In the genomic region with DNA sequence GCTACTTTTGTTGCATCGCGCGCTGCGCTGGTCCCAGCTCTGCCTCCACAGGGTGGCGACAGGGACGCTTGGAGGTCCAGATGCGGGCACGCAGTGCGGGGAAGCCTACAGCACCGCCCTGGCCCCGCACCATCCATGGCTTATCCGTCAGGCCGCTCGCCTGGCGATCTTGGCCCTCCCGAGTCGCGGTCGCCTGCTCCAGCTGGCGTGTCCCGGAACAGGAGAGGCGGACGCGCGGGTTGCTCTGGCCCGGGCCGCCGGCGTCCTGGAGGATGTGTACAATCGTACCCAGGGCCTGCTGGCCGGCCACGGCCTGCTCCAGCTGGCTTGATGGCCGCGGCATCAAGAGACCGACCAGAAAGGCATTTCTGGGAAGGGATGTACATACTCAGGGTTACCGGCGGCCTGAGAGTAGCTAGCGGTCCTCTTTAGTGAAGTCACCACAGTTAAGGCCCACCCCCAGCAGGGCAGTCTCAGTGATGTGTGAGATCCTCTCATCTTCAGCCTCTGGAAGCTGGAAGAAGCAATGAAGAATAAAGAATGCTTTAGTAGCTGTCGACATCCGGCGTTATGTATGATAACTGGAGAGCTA, we compare ENCODE assay signal across 8 mouse cellular contexts. TPM values are rescaled to one million over a fixed set of nuclear protein-coding genes. Genes with fewer than 3 reads are reported as not detected.
DNase-seq lines count a peak whose midpoint lies in the region; ATAC-seq lines count a peak whose summit lies in the region.

No protein-coding gene starts in this region.

- intact Hi-C loops in left cerebral cortex, postnatal 14 days (cut with DNase I): no loop called here

- ATAC-seq in embryonic facial prominence, embryonic 12.5 days (ENCODE audit: insufficient number of reproducible peaks, insufficient read depth, low FRiP score, low TSS enrichment): peak; percentile 41; the same call in 1 of the 2 replicates
- 0 out of 2 replicates have a peak, but pooled peaks have one; percentile 51 for ATAC-seq in heart, embryonic 14.5 days (ENCODE audit: insufficient number of reproducible peaks, insufficient read depth, low FRiP score, low read depth)
- no peak for ATAC-seq in midbrain, embryonic 14.5 days (ENCODE audit: low FRiP score, low TSS enrichment)

- no peaks in the 10 kb centered on the region for H3K36me3 ChIP-seq in embryonic facial prominence, embryonic 12.5 days
- no peaks in the 10 kb centered on the region for H3K36me3 ChIP-seq in heart, embryonic 14.5 days (ENCODE audit: control insufficient read depth, insufficient read depth, low read length)
- H3K36me3 ChIP-seq in limb, embryonic 10.5 days: no peaks in the 10 kb centered on the region
- no peaks in the 10 kb centered on the region for H3K36me3 ChIP-seq in midbrain, embryonic 14.5 days (ENCODE audit: control insufficient read depth, insufficient read depth, low read length)

- peak; percentile 34 for DNase-seq in right cerebral cortex, postnatal 4 days
- no peak for DNase-seq in right cerebral cortex, adult 18-20 months
- DNase-seq in limb, embryonic 10.5 days (ENCODE audit: low spot score): peak; percentile 74
- DNase-seq in midbrain, embryonic 14.5 days: peak; percentile 61
- DNase-seq in spleen, postnatal 10 days (ENCODE audit: low spot score in 2 of 2): no peak
- no peak for DNase-seq in left cerebral cortex, postnatal 14 days (ENCODE audit: low spot score in 2 of 2)

- H3K9ac ChIP-seq in embryonic facial prominence, embryonic 12.5 days: peak overlapping the region; percentile 44
- peak overlapping the region; percentile 77 for H3K9ac ChIP-seq in heart, embryonic 14.5 days (ENCODE audit: low read length)
- peak overlapping the region; percentile 43; the same call in 1 of the 2 replicates for H3K9ac ChIP-seq in midbrain, embryonic 14.5 days (replicated peaks; ENCODE audit: low read length)

- H3K4me1 ChIP-seq in embryonic facial prominence, embryonic 12.5 days: 0 out of 2 replicates have a peak, but pooled peaks cover 6% of the 10 kb centered on the region
- peaks cover 5 to 11% of the 10 kb centered on the region in 2 experiments; a peak in 3 of 4 replicates for H3K4me1 ChIP-seq in heart, embryonic 14.5 days (ENCODE audit: control insufficient read depth in 2 of 2, insufficient read depth in 2 of 2, low read length in 2 of 2)
- peaks cover 15% of the 10 kb centered on the region for H3K4me1 ChIP-seq in limb, embryonic 10.5 days
- no peaks in the 10 kb centered on the region for H3K4me1 ChIP-seq in midbrain, embryonic 14.5 days (ENCODE audit: control insufficient read depth, insufficient read depth, low read length)

- peak overlapping the region; percentile 28 for H3K4me3 ChIP-seq in embryonic facial prominence, embryonic 12.5 days
- peak overlapping the region; percentile 37 to 38 for H3K4me3 ChIP-seq in heart, embryonic 14.5 days (ENCODE audit: control insufficient read depth in 1 of 2, insufficient read depth in 1 of 2, low read depth in 1 of 2, low read length in 2 of 2)
- H3K4me3 ChIP-seq in limb, embryonic 10.5 days: peak overlapping the region; percentile 51
- H3K4me3 ChIP-seq in midbrain, embryonic 14.5 days (replicated peaks; ENCODE audit: low read depth, low read length): peak overlapping the region; percentile 20

- H3K9me3 ChIP-seq in embryonic facial prominence, embryonic 12.5 days: no peaks in the 10 kb centered on the region
- no peaks in the 10 kb centered on the region for H3K9me3 ChIP-seq in heart, embryonic 14.5 days (ENCODE audit: control insufficient read depth, low read length)
- no peaks in the 10 kb centered on the region for H3K9me3 ChIP-seq in limb, embryonic 10.5 days (replicated peaks)
- H3K9me3 ChIP-seq in midbrain, embryonic 14.5 days (ENCODE audit: control insufficient read depth, low read length): no peaks in the 10 kb centered on the region

- H3K27me3 ChIP-seq in embryonic facial prominence, embryonic 12.5 days: no peaks in the 10 kb centered on the region
- H3K27me3 ChIP-seq in heart, embryonic 14.5 days (ENCODE audit: control insufficient read depth, insufficient read depth, low read length): no peaks in the 10 kb centered on the region
- peaks cover 16% of the 10 kb centered on the region for H3K27me3 ChIP-seq in limb, embryonic 10.5 days (ENCODE audit: low read depth, poor library complexity, severe bottlenecking)
- no peaks in the 10 kb centered on the region for H3K27me3 ChIP-seq in midbrain, embryonic 14.5 days (ENCODE audit: control insufficient read depth, insufficient read depth, low read length)

- WGBS in embryonic facial prominence, embryonic 12.5 days: 13% methylated on average over 41 of the region's 41 CpGs
- 3% methylated on average over 41 of the region's 41 CpGs for WGBS in heart, embryonic 14.5 days
- WGBS in limb, embryonic 10.5 days: 11% methylated on average over 41 of the region's 41 CpGs
- WGBS in midbrain, embryonic 14.5 days: 12% methylated on average over 41 of the region's 41 CpGs

- peak overlapping the region; percentile 61; the same call in 1 of the 2 replicates for H3K27ac ChIP-seq in embryonic facial prominence, embryonic 12.5 days
- peak overlapping the region; percentile 61 to 80 for H3K27ac ChIP-seq in heart, embryonic 14.5 days (replicated peaks in 1 of 2; ENCODE audit: control insufficient read depth in 1 of 2, insufficient read depth in 1 of 2, low read depth in 2 of 2, low read length in 2 of 2)
- peak overlapping the region; percentile 82 for H3K27ac ChIP-seq in limb, embryonic 10.5 days
- 0 out of 2 replicates have a peak overlapping the region, but pooled peaks have one; percentile 45 for H3K27ac ChIP-seq in midbrain, embryonic 14.5 days (replicated peaks; ENCODE audit: low read depth, low read length)

- peak overlapping the region; percentile 48 for H3K4me2 ChIP-seq in embryonic facial prominence, embryonic 12.5 days (replicated peaks)
- peak overlapping the region; percentile 78 for H3K4me2 ChIP-seq in heart, embryonic 14.5 days (ENCODE audit: low read length)
- peak overlapping the region; percentile 46 for H3K4me2 ChIP-seq in midbrain, embryonic 14.5 days (ENCODE audit: low read length)

RNA-seq across cellular contexts. Expression of a gene that starts 1.3 kb away (rescaled TPM):
- polyA plus RNA-seq in embryonic facial prominence, embryonic 12.5 days (2016; fragmentation: Nextera tagmentation; extraction: Ambion mirVana): 0.50 and 0.77 TPM in 2 replicates
- 0.27 and 0.49 TPM in 2 replicates for polyA plus RNA-seq in heart, embryonic 14.5 days (2014; fragmentation: Nextera tagmentation; extraction: Ambion mirVana)
- 0.16 and 0.19 TPM in 2 replicates for polyA plus RNA-seq in limb, embryonic 10.5 days (2016; fragmentation: Nextera tagmentation; extraction: Ambion mirVana)
- polyA plus RNA-seq in midbrain, embryonic 14.5 days (2014; fragmentation: Nextera tagmentation; extraction: Ambion mirVana): 0.42 and 0.64 TPM in 2 replicates
- total RNA-seq in left cerebral cortex, postnatal 14 days (2021): not detected

RNA-seq across cellular contexts. Expression of a gene that starts 4.9 kb away (rescaled TPM):
- polyA plus RNA-seq in embryonic facial prominence, embryonic 12.5 days (2016; fragmentation: Nextera tagmentation; extraction: Ambion mirVana): 784 and 848 TPM in 2 replicates
- polyA plus RNA-seq in heart, embryonic 14.5 days (2014; fragmentation: Nextera tagmentation; extraction: Ambion mirVana): 625 and 657 TPM in 2 replicates
- polyA plus RNA-seq in limb, embryonic 10.5 days (2016; fragmentation: Nextera tagmentation; extraction: Ambion mirVana): 1,140 and 1,215 TPM in 2 replicates
- polyA plus RNA-seq in midbrain, embryonic 14.5 days (2014; fragmentation: Nextera tagmentation; extraction: Ambion mirVana): 744 and 849 TPM in 2 replicates
- 100 to 1,000 TPM; 181 to 196 TPM for total RNA-seq in left cerebral cortex, postnatal 14 days (2021)

RNA-seq across cellular contexts. Expression of a gene that starts 5.9 kb away (rescaled TPM):
- 0.26 and 0.48 TPM in 2 replicates for polyA plus RNA-seq in embryonic facial prominence, embryonic 12.5 days (2016; fragmentation: Nextera tagmentation; extraction: Ambion mirVana)
- polyA plus RNA-seq in heart, embryonic 14.5 days (2014; fragmentation: Nextera tagmentation; extraction: Ambion mirVana): 0.32 and 0.43 TPM in 2 replicates
- 0.30 TPM in 1 of 2 replicates, not detected in the other for polyA plus RNA-seq in limb, embryonic 10.5 days (2016; fragmentation: Nextera tagmentation; extraction: Ambion mirVana)
- not detected in 2 replicates for polyA plus RNA-seq in midbrain, embryonic 14.5 days (2014; fragmentation: Nextera tagmentation; extraction: Ambion mirVana)
- not detected for total RNA-seq in left cerebral cortex, postnatal 14 days (2021)

RNA-seq across cellular contexts. Expression of a gene that starts 12.5 kb away (rescaled TPM):
- polyA plus RNA-seq in embryonic facial prominence, embryonic 12.5 days (2016; fragmentation: Nextera tagmentation; extraction: Ambion mirVana): not detected in 2 replicates
- polyA plus RNA-seq in heart, embryonic 14.5 days (2014; fragmentation: Nextera tagmentation; extraction: Ambion mirVana): not detected in 2 replicates
- not detected in 2 replicates for polyA plus RNA-seq in limb, embryonic 10.5 days (2016; fragmentation: Nextera tagmentation; extraction: Ambion mirVana)
- polyA plus RNA-seq in midbrain, embryonic 14.5 days (2014; fragmentation: Nextera tagmentation; extraction: Ambion mirVana): not detected in 2 replicates
- total RNA-seq in left cerebral cortex, postnatal 14 days (2021): not detected

RNA-seq across cellular contexts. Expression of a gene that starts 15.2 kb away (rescaled TPM):
- 0.32 TPM in 1 of 2 replicates, not detected in the other for polyA plus RNA-seq in embryonic facial prominence, embryonic 12.5 days (2016; fragmentation: Nextera tagmentation; extraction: Ambion mirVana)
- polyA plus RNA-seq in heart, embryonic 14.5 days (2014; fragmentation: Nextera tagmentation; extraction: Ambion mirVana): 8.7 and 10.5 TPM in 2 replicates
- polyA plus RNA-seq in limb, embryonic 10.5 days (2016; fragmentation: Nextera tagmentation; extraction: Ambion mirVana): 0.98 and 1.2 TPM in 2 replicates
- 4.7 and 5.3 TPM in 2 replicates for polyA plus RNA-seq in midbrain, embryonic 14.5 days (2014; fragmentation: Nextera tagmentation; extraction: Ambion mirVana)
- total RNA-seq in left cerebral cortex, postnatal 14 days (2021): under 1 TPM in 1 of 2 experiments, not detected in 1; 0.87 TPM

Comparison
In these comparisons a context has a peak if more than half of its experiments do, and no peak if none do; other contexts are left out.
1. DNase-seq: peak in right cerebral cortex, postnatal 4 days (single experiment), limb, embryonic 10.5 days (single experiment) and midbrain, embryonic 14.5 days (single experiment); none in right cerebral cortex, adult 18-20 months (single experiment), spleen, postnatal 10 days (0 of 2) and left cerebral cortex, postnatal 14 days (0 of 2).
2. Peak in every context shown above with its lines, with median percentiles within 50 percentile points of each other: H3K27ac ChIP-seq, H3K4me2 ChIP-seq, H3K4me3 ChIP-seq and H3K9ac ChIP-seq.